Mouse (Mus musculus): ENCODE measurements at regions not wholly inside any gene's neighbourhood (a gene's known extent, or its start where the extent isn't known, plus 50 kb on each side); places are given as distances from the start of the nearest gene placed in this dataset.

DNA sequence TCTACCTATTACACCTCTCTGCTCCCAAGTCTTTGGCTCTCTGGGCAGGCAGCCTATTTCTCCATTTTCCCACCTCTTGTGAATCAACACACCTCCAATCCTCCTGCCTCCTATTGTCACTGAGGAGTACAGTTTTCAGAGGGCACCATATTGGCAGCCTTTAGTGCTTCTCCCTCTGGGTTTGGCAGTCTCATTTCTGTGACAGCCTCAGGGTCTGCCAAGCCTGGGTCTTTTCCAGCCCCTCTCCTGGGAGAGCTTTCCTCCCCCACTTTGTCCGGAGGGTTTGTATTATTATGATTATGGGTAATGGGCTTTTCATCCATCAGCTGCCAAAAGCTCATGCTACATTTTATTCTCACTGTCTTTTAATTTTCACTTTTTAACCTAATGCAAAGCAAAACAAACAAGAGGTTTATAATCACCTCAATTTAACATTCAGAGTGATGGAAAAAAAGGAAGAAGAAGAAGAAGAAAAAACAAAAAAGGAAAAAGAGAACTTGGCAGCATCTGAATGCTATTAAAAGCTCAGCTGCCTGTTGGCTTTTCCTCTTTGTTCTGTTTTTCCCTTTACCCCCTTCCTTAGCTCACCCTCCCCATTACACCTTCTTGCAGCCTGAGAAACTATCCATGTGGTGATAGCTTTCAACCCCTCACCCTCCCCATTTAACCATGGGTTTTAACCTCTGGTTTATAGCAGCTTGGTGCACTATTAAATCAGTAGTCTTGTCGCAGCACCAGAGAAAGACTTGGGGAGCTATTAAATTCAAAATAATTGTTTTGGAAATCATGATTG lies 790.5 kb upstream of the Cdh8 start:
- 56% methylated on average over 2 of the region's 2 CpGs for WGBS
- H3K9me3 ChIP-seq (ENCODE audit: control insufficient read depth, low read depth, low read length), result no peaks in the 10 kb centered on the region; the same call in 1 of the 2 replicates
- H3K27me3 ChIP-seq (ENCODE audit: control insufficient read depth, insufficient read depth, low read length), result no peaks in the 10 kb centered on the region
- no peak overlapping the region for H3K4me2 ChIP-seq (replicated peaks; ENCODE audit: low read depth, low read length)
- H3K36me3 ChIP-seq (ENCODE audit: control insufficient read depth, insufficient read depth, low read length), result no peaks in the 10 kb centered on the region
- no peak overlapping the region for H3K27ac ChIP-seq (ENCODE audit: low read length)
- H3K4me1 ChIP-seq (ENCODE audit: control insufficient read depth, insufficient read depth, low read length), result no peaks in the 10 kb centered on the region
- no peak overlapping the region for H3K9ac ChIP-seq (replicated peaks; ENCODE audit: low read depth, low read length)
- H3K4me3 ChIP-seq (ENCODE audit: low read depth, low read length), result no peak overlapping the region
- ATAC-seq (ENCODE audit: insufficient number of reproducible peaks, insufficient read depth, low FRiP score, low read depth), result no peak

GRCm38 (mm10) chr8:100193228-100193627 lies 777.0 kb upstream of the Cdh8 start:
- no peaks in the 10 kb centered on the region for H3K36me3 ChIP-seq (ENCODE audit: control insufficient read depth, insufficient read depth, low read length)
- no peak for ATAC-seq (ENCODE audit: insufficient number of reproducible peaks, insufficient read depth, low FRiP score, low read depth)
- H3K27me3 ChIP-seq (ENCODE audit: control insufficient read depth, insufficient read depth, low read length), result no peaks in the 10 kb centered on the region
- no peaks in the 10 kb centered on the region for H3K4me1 ChIP-seq (ENCODE audit: control insufficient read depth, insufficient read depth, low read length)
- H3K4me3 ChIP-seq (ENCODE audit: low read depth, low read length), result no peak overlapping the region
- 73% methylated on average over 2 of the region's 2 CpGs for WGBS
- H3K27ac ChIP-seq (ENCODE audit: low read length), result no peak overlapping the region
- H3K9me3 ChIP-seq (ENCODE audit: control insufficient read depth, low read depth, low read length), result no peaks in the 10 kb centered on the region
- H3K4me2 ChIP-seq (replicated peaks; ENCODE audit: low read depth, low read length), result no peak overlapping the region
- H3K9ac ChIP-seq (replicated peaks; ENCODE audit: low read depth, low read length), result no peak overlapping the region

- H3K4me2 ChIP-seq (replicated peaks; ENCODE audit: low read depth, low read length), result no peak overlapping the region
- no peaks in the 10 kb centered on the region for H3K36me3 ChIP-seq (ENCODE audit: control insufficient read depth, insufficient read depth, low read length)
- no peaks in the 10 kb centered on the region for H3K27me3 ChIP-seq (ENCODE audit: control insufficient read depth, insufficient read depth, low read length)
- 86% methylated on average over 2 of the region's 2 CpGs for WGBS
- no peak for ATAC-seq (ENCODE audit: insufficient number of reproducible peaks, insufficient read depth, low FRiP score, low read depth)
- no peaks in the 10 kb centered on the region for H3K9me3 ChIP-seq (ENCODE audit: control insufficient read depth, low read depth, low read length)
- H3K4me1 ChIP-seq (ENCODE audit: control insufficient read depth, insufficient read depth, low read length), result no peaks in the 10 kb centered on the region
- no peak overlapping the region for H3K9ac ChIP-seq (replicated peaks; ENCODE audit: low read depth, low read length)
- no peak overlapping the region for H3K4me3 ChIP-seq (ENCODE audit: low read depth, low read length)
- H3K27ac ChIP-seq (ENCODE audit: low read length), result no peak overlapping the region
Observed at GRCm38 (mm10) chr8:100190698-100191097, 774.4 kb upstream of the Cdh8 start.

DNA sequence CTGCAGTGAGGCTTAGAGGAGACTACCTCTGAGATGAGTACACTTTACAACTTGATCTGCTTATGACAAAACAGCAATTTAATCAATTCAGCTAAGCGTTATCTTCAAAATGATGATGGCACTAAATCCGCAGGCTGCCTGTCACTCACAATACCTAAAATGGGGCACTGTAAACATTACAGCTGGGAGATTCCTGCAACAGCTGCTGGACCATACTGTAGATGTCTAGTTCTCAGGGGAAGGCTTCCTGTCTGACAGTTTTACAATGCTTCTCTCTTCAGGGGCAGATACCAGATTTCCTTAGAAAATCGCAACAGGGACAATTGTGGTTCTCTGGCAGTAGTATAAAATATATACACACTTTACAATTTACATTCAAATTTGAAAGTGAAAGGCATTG lies 771.7 kb upstream of the Cdh8 start:
- Histone ChIP-seq H3K36me3 (ENCODE audit: control insufficient read depth, insufficient read depth, low read length) (no peaks in the 10 kb centered on the region), H3K4me3 (ENCODE audit: low read depth, low read length) (no peak overlapping the region), H3K4me1 (ENCODE audit: control insufficient read depth, insufficient read depth, low read length) (no peaks in the 10 kb centered on the region), H3K9me3 (ENCODE audit: control insufficient read depth, low read depth, low read length) (no peaks in the 10 kb centered on the region), H3K9ac (replicated peaks; ENCODE audit: low read depth, low read length) (no peak overlapping the region), H3K4me2 (replicated peaks; ENCODE audit: low read depth, low read length) (no peak overlapping the region), H3K27me3 (ENCODE audit: control insufficient read depth, insufficient read depth, low read length) (no peaks in the 10 kb centered on the region), H3K27ac (ENCODE audit: low read length) (no peak overlapping the region)
- no peak for ATAC-seq (ENCODE audit: insufficient number of reproducible peaks, insufficient read depth, low FRiP score, low read depth)
- 64% methylated on average over 3 of the region's 3 CpGs for WGBS

DNA sequence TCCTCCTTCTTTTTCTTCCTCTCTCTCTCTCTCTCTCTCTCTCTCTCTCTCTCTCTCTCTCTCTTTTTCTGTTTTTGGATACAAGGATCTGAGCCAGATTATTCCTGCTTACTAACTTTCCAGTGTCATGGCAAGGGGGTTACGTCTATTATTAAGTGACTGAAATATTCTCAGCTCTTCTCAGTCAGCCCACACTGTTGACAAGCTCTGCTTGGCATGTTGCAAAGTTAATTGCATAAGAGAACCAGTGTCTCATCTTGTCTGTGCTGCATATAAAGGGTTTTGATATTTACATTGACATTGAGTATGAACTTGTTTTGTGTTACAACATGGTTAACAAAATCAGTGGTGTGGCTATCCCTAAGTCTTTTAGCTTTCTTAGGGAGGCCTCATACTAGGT lies 760.2 kb upstream of the Cdh8 start:
- WGBS, result 77% methylated on average over 1 of the region's 1 CpGs
- Histone ChIP-seq H3K4me3 (ENCODE audit: low read depth, low read length) (no peak overlapping the region), H3K27me3 (ENCODE audit: control insufficient read depth, insufficient read depth, low read length) (no peaks in the 10 kb centered on the region), H3K4me1 (ENCODE audit: control insufficient read depth, insufficient read depth, low read length) (no peaks in the 10 kb centered on the region), H3K9ac (replicated peaks; ENCODE audit: low read depth, low read length) (no peak overlapping the region), H3K36me3 (ENCODE audit: control insufficient read depth, insufficient read depth, low read length) (no peaks in the 10 kb centered on the region), H3K4me2 (replicated peaks; ENCODE audit: low read depth, low read length) (no peak overlapping the region), H3K9me3 (ENCODE audit: control insufficient read depth, low read depth, low read length) (no peaks in the 10 kb centered on the region), H3K27ac (ENCODE audit: low read length) (no peak overlapping the region)
- no peak for ATAC-seq (ENCODE audit: insufficient number of reproducible peaks, insufficient read depth, low FRiP score, low read depth)

DNA sequence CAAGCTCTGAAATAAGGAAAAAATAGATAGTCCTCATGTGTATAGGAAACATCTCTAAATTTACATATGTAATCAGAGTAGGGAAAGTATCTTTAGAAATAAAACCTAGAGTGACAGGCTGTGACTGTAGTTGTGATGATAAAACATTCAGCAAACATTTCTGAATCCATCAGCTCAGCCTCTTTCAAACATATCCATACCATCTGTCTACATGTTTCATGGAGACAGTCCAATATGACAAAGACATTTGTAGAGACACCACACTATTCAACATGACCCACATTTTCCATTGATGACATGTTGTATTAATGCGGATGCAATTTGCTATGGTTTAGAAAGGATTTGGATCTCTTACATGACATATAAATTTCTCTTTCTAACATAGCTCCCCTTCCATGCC lies 729.1 kb upstream of the Cdh8 start:
- WGBS, result 97% methylated on average over 1 of the region's 1 CpGs
- Histone ChIP-seq H3K9ac (replicated peaks; ENCODE audit: low read depth, low read length) (no peak overlapping the region), H3K27me3 (ENCODE audit: control insufficient read depth, insufficient read depth, low read length) (no peaks in the 10 kb centered on the region), H3K4me2 (replicated peaks; ENCODE audit: low read depth, low read length) (no peak overlapping the region), H3K4me1 (ENCODE audit: control insufficient read depth, insufficient read depth, low read length) (no peaks in the 10 kb centered on the region), H3K27ac (ENCODE audit: low read length) (no peak overlapping the region), H3K4me3 (ENCODE audit: low read depth, low read length) (no peak overlapping the region), H3K9me3 (ENCODE audit: control insufficient read depth, low read depth, low read length) (no peaks in the 10 kb centered on the region), H3K36me3 (ENCODE audit: control insufficient read depth, insufficient read depth, low read length) (no peaks in the 10 kb centered on the region)
- ATAC-seq (ENCODE audit: insufficient number of reproducible peaks, insufficient read depth, low FRiP score, low read depth), result no peak

DNA sequence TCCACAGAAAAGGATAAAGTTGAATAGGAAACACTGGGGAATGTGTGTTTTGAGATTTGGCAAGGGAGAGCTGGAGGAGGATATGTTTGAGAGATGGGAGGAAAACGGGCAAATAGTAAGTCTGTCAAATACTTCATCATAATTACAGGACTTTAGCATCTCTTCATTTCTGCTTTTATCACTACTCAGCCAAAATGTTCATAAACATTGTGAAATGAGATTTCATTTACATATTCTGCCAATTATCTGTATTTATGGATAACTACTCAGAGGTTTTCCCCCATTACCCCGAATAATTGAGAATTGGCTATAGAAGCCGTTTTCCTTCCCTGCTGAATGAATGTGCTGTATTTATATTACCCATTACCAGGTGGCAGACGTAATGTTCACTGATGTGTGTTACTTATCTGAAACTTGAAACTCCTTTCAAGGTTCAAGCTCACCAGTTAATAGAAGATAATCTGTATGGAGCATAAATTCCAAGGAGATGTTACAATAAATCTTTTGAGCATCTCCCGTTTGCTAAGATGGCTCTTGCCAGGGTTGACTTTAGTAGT lies 727.9 kb upstream of the Cdh8 start:
- no peaks in the 10 kb centered on the region for H3K36me3 ChIP-seq (ENCODE audit: control insufficient read depth, insufficient read depth, low read length)
- ATAC-seq (ENCODE audit: insufficient number of reproducible peaks, insufficient read depth, low FRiP score, low read depth), result no peak
- 63% methylated on average over 5 of the region's 5 CpGs for WGBS
- H3K27me3 ChIP-seq (ENCODE audit: control insufficient read depth, insufficient read depth, low read length), result no peaks in the 10 kb centered on the region
- no peaks in the 10 kb centered on the region for H3K9me3 ChIP-seq (ENCODE audit: control insufficient read depth, low read depth, low read length)
- H3K27ac ChIP-seq (ENCODE audit: low read length), result no peak overlapping the region
- H3K4me1 ChIP-seq (ENCODE audit: control insufficient read depth, insufficient read depth, low read length), result no peaks in the 10 kb centered on the region
- no peak overlapping the region for H3K4me2 ChIP-seq (replicated peaks; ENCODE audit: low read depth, low read length)
- no peak overlapping the region for H3K9ac ChIP-seq (replicated peaks; ENCODE audit: low read depth, low read length)
- H3K4me3 ChIP-seq (ENCODE audit: low read depth, low read length), result no peak overlapping the region

- no peak overlapping the region for H3K27ac ChIP-seq (ENCODE audit: low read length)
- 54% methylated on average over 11 of the region's 11 CpGs for WGBS
- H3K4me1 ChIP-seq (ENCODE audit: control insufficient read depth, insufficient read depth, low read length), result no peaks in the 10 kb centered on the region
- ATAC-seq (ENCODE audit: insufficient number of reproducible peaks, insufficient read depth, low FRiP score, low read depth), result no peak
- no peak overlapping the region for H3K4me2 ChIP-seq (replicated peaks; ENCODE audit: low read depth, low read length)
- no peaks in the 10 kb centered on the region for H3K27me3 ChIP-seq (ENCODE audit: control insufficient read depth, insufficient read depth, low read length)
- no peaks in the 10 kb centered on the region for H3K9me3 ChIP-seq (ENCODE audit: control insufficient read depth, low read depth, low read length)
- H3K9ac ChIP-seq (replicated peaks; ENCODE audit: low read depth, low read length), result no peak overlapping the region
- H3K4me3 ChIP-seq (ENCODE audit: low read depth, low read length), result no peak overlapping the region
- no peaks in the 10 kb centered on the region for H3K36me3 ChIP-seq (ENCODE audit: control insufficient read depth, insufficient read depth, low read length)
Observed at GRCm38 (mm10) chr8:100104412-100105365, 688.4 kb upstream of the Cdh8 start.
